Mouse (Mus musculus) MEL (cell line): Measurements from ENCODE around the gene Dcaf4. TPM values are rescaled to one million over a fixed set of nuclear protein-coding genes. Genes with fewer than 3 reads are reported as not detected.

ENCODE experiments used
- DNase-seq: peaks from one replicate; pipeline ENCODE4 v3.0.0; 2011; ENCODE audit warnings: low read depth, low spot score
- H3K27ac ChIP-seq: 2 replicates; pipeline ENCODE4 v1.5.1; 2012; ENCODE audit warnings: low read depth, mild to moderate bottlenecking, control low read depth, low read length, moderate library complexity; ENCODE audit not compliant: control insufficient read depth
- H3K27me3 ChIP-seq, 2 experiments: fragments of 150-350 bp in 1 of 2; sonication (generic) in 1 of 2; 2 replicates each; pipeline ENCODE4 v1.6.1; 2012; ENCODE audit warnings: low read length in 2 of 2, mild to moderate bottlenecking in 2 of 2, improper control_type of control experiment in 1 of 2, moderate library complexity in 1 of 2; ENCODE audit not compliant: insufficient read depth in 2 of 2, control insufficient read depth in 1 of 2
- H3K36me3 ChIP-seq, 2 experiments: 2 replicates each; pipeline ENCODE4 v1.6.1; 2012 to 2014; ENCODE audit warnings: low read length in 2 of 2, improper control_type of control experiment in 1 of 2, inconsistent platforms in 1 of 2, mild to moderate bottlenecking in 1 of 2; ENCODE audit not compliant: insufficient read depth in 2 of 2, control insufficient read depth in 1 of 2
- H3K4me1 ChIP-seq, 2 experiments: fragments of 150-350 bp in 1 of 2; sonication (generic) in 1 of 2; 2 replicates each; pipeline ENCODE4 v1.6.1; 2012; ENCODE audit warnings: low read length in 2 of 2, improper control_type of control experiment in 1 of 2, mild to moderate bottlenecking in 1 of 2; ENCODE audit not compliant: insufficient read depth in 2 of 2, control insufficient read depth in 1 of 2
- H3K4me3 ChIP-seq, 2 experiments: fragments of 150-350 bp in 1 of 2; sonication (generic) in 1 of 2; 2 replicates each; pipeline ENCODE4 v1.5.1; 2012; ENCODE audit warnings: low read depth in 2 of 2, low read length in 2 of 2, mild to moderate bottlenecking in 2 of 2, moderate library complexity in 2 of 2, control low read depth in 1 of 2, improper control_type of control experiment in 1 of 2; ENCODE audit not compliant: control insufficient read depth in 1 of 2, insufficient read depth in 1 of 2
- H3K79me2 ChIP-seq: 2 replicates; pipeline ENCODE4 v1.6.1; 2012; ENCODE audit warnings: mild to moderate bottlenecking, low read length, moderate library complexity; ENCODE audit not compliant: control insufficient read depth, poor library complexity, insufficient read depth
- H3K9ac ChIP-seq: 2 replicates; pipeline ENCODE4 v1.6.1; 2012; ENCODE audit warnings: low read depth, mild to moderate bottlenecking, control low read depth, low read length, moderate library complexity; ENCODE audit not compliant: control insufficient read depth, poor library complexity, severe bottlenecking
- H3K9me3 ChIP-seq: fragments of 150-350 bp; sonication (generic); replicated peaks from 2 replicates; pipeline ENCODE4 v1.6.1; 2012; ENCODE audit warnings: mild to moderate bottlenecking, low read length, improper control_type of control experiment, moderate library complexity; ENCODE audit not compliant: insufficient read depth
- BHLHE40 ChIP-seq: IDR thresholded peaks from 2 replicates; pipeline ENCODE4 v1.6.1; 2012; ENCODE audit warnings: low read depth, mild to moderate bottlenecking, inconsistent platforms, low read length, improper control_type of control experiment, borderline replicate concordance
- CHD1 ChIP-seq: IDR thresholded peaks from 2 replicates; pipeline ENCODE4 v1.6.1; 2012; ENCODE audit warnings: low read depth, mild to moderate bottlenecking, inconsistent platforms, low read length, improper control_type of control experiment
- CHD2 ChIP-seq: IDR thresholded peaks from 2 replicates; pipeline ENCODE4 v1.6.1; 2011; ENCODE audit warnings: low read length, improper control_type of control experiment
- E2F4 ChIP-seq: IDR thresholded peaks from 2 replicates; pipeline ENCODE4 v1.6.1; 2011; ENCODE audit warnings: low read depth, low read length, improper control_type of control experiment, borderline replicate concordance
- ETS1 ChIP-seq: IDR thresholded peaks from 2 replicates; pipeline ENCODE4 v1.6.1; 2012; ENCODE audit warnings: low read depth, mild to moderate bottlenecking, inconsistent platforms, low read length, improper control_type of control experiment, moderate library complexity
- HCFC1 ChIP-seq: IDR thresholded peaks from 2 replicates; pipeline ENCODE4 v1.6.1; 2012; ENCODE audit warnings: low read depth, mild to moderate bottlenecking, inconsistent platforms, low read length, improper control_type of control experiment, moderate library complexity
- KAT2A ChIP-seq: conservative IDR thresholded peaks from 2 replicates; pipeline ENCODE4 v1.6.1; 2012; ENCODE audit warnings: low read depth, low read length, improper control_type of control experiment, inconsistent platforms
- MAZ ChIP-seq: IDR thresholded peaks from 2 replicates; pipeline ENCODE4 v1.6.1; 2012; ENCODE audit warnings: low read depth, mild to moderate bottlenecking, inconsistent platforms, low read length, improper control_type of control experiment
- MXI1 ChIP-seq: IDR thresholded peaks from 2 replicates; pipeline ENCODE4 v1.6.1; 2011; ENCODE audit warnings: mild to moderate bottlenecking, low read depth, low read length, improper control_type of control experiment
- MYB ChIP-seq: IDR thresholded peaks from 2 replicates; pipeline ENCODE4 v1.6.1; 2011; ENCODE audit warnings: mild to moderate bottlenecking, low read depth, low read length, improper control_type of control experiment
- MYC ChIP-seq: IDR thresholded peaks from 2 replicates; pipeline ENCODE4 v1.6.1; 2011; ENCODE audit warnings: low read depth, mild to moderate bottlenecking, low read length, improper control_type of control experiment, moderate library complexity
- NELFE ChIP-seq: IDR thresholded peaks from 2 replicates; pipeline ENCODE4 v1.6.1; 2011; ENCODE audit warnings: low read depth, low read length, improper control_type of control experiment
- NRF1 ChIP-seq: IDR thresholded peaks from 2 replicates; pipeline ENCODE4 v1.6.1; 2014; ENCODE audit warnings: low read depth, mild to moderate bottlenecking, inconsistent platforms, low read length, improper control_type of control experiment, moderate library complexity; ENCODE audit not compliant: poor library complexity, insufficient read depth, severe bottlenecking
- POLR2A ChIP-seq, 2 experiments: IDR thresholded peaks; 2 replicates each; pipeline ENCODE4 v1.6.1; 2011 to 2012; ENCODE audit warnings: low read length in 2 of 2, mild to moderate bottlenecking in 2 of 2, control low read depth in 1 of 2, improper control_type of control experiment in 1 of 2, low read depth in 1 of 2, moderate library complexity in 1 of 2; ENCODE audit not compliant: control insufficient read depth in 1 of 2, insufficient read depth in 1 of 2, poor library complexity in 1 of 2
- RCOR1 ChIP-seq: IDR thresholded peaks from 2 replicates; pipeline ENCODE4 v1.6.1; 2012; ENCODE audit warnings: low read depth, mild to moderate bottlenecking, inconsistent platforms, low read length, improper control_type of control experiment
- SIN3A ChIP-seq: IDR thresholded peaks from 2 replicates; pipeline ENCODE4 v1.6.1; 2012; ENCODE audit warnings: low read length, improper control_type of control experiment, inconsistent platforms
- TBP ChIP-seq: IDR thresholded peaks from 2 replicates; pipeline ENCODE4 v1.8.0; 2011; ENCODE audit warnings: low read depth, low read length, improper control_type of control experiment
- TCF12 ChIP-seq: IDR thresholded peaks from 2 replicates; pipeline ENCODE4 v1.6.1; 2014; ENCODE audit warnings: low read depth, mild to moderate bottlenecking, inconsistent platforms, low read length, improper control_type of control experiment, moderate library complexity
- USF1 ChIP-seq: IDR thresholded peaks from 2 replicates; pipeline ENCODE4 v1.6.1; 2014; ENCODE audit warnings: low read depth, mild to moderate bottlenecking, inconsistent platforms, low read length, improper control_type of control experiment, moderate library complexity
- USF2 ChIP-seq, 2 experiments: IDR thresholded peaks; 2 replicates each; pipeline ENCODE4 v1.6.1; 2011 to 2012; ENCODE audit warnings: improper control_type of control experiment in 2 of 2, low read length in 2 of 2, borderline replicate concordance in 1 of 2, inconsistent platforms in 1 of 2, low read depth in 1 of 2, mild to moderate bottlenecking in 1 of 2; ENCODE audit not compliant: insufficient read depth in 1 of 2
- ZC3H11A ChIP-seq: IDR thresholded peaks from 2 replicates; pipeline ENCODE4 v1.6.1; 2012; ENCODE audit warnings: low read depth, mild to moderate bottlenecking, inconsistent platforms, low read length, improper control_type of control experiment
- ZMIZ1 ChIP-seq: IDR thresholded peaks from 2 replicates; pipeline ENCODE4 v1.6.1; 2012; ENCODE audit warnings: low read depth, mild to moderate bottlenecking, inconsistent platforms, low read length, improper control_type of control experiment, moderate library complexity
- ZNF384 ChIP-seq: IDR thresholded peaks from 2 replicates; pipeline ENCODE4 v1.6.1; 2012; ENCODE audit warnings: low read depth, mild to moderate bottlenecking, inconsistent platforms, low read length, improper control_type of control experiment
- polyA plus RNA-seq, 2 experiments: library from polyadenylated mRNA; stranded (reverse) in 1 of 2; unstranded in 1 of 2; fragments of >175 nt in 1 of 2; fragments of >200 nt in 1 of 2; gene quantifications; 2 replicates each; pipeline versions ENCODE4 v1.2.1 to v1.2.4; 2012; ENCODE audit warnings: low replicate concordance in 2 of 2, low read depth in 1 of 2; ENCODE audit not compliant: insufficient read length in 2 of 2, insufficient read depth in 1 of 2, missing spikeins in 1 of 2
- total RNA-seq: library from RNA; depleted of rRNA; stranded (reverse); fragments of 300-350 nt; gene quantifications from 2 replicates; pipeline ENCODE4 v1.2.3, GENCODE M21; 2012

Dcaf4 gene
- total and polyA plus RNA-seq, 3 experiments, result 25.7 to 35.9 TPM; not detected in 1

DNA sequence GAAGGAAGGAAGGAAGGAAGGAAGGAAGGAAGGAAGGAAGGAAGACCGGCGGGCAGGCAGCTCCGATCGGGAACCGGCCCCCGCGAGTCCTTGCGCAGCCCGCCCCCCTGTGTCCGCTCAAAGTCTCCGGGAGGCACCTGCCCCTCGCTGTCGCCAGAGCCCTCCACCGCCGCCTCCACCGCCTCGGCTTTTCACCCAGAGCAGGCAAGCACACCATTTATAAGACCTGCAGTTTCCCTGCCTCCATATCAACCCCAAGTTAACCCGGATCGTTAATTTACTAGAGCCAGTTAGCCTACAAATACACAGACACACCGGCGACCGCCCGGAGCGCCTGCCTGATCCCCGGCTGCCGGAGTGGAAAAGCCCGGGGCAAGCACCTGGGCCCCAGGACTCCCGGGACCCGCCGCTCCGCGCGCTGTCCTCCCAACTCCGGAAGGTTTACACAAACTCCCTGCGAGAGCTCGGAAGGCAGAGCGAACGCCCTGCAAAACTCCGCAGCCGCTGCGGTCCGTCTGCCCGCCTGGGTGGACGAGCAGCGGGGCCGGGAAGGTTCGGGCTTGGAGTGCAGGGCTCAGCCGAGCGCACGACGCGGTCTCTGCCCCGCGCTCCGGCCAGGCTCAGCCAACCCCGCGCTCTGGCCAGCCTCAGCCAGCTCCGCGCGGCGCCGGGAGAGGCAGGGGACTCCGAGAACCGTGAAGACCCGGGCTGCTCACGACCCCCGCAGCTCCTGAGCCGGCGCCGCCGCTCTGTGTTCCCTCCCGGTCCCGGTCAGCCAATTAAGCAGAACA lies 33.4 kb upstream of the Dcaf4 start (continued):
- no peak for TF ChIP-seq BHLHE40

DNA sequence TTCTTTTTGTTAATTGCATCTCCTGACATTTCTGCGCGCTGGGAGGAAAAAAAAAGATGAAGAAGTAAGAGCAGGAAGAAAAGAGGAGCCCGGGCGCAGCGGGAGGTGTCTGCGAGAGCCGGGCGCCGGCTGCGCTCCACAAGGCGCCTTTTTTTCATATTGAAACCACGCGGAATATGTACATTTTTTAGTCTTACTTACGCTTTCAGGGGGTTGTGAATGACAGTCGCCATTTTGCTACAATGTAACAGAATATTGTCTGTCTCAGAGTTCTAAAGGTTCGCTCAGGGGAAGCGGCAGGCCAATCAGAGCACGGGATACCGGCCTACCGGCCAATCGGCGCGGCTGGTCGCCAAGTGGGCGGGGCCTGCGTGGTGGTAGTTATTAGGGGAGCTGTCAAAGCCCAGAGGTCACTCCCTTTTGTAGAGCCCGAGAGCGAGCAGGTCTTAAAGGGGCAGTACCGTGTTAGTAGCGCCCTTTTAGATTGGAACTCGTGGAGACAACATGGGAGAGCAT lies 32.7 kb upstream of the Dcaf4 start, which contains the start of gene Dpf3:
Gene Dpf3 (minus strand): TSS at position 241 of the 516 bp plus-strand sequence.
- Histone ChIP-seq H3K4me3 (peak within 1 kb of the TSS; percentile 69 to 86), H3K27ac (peak within 1 kb of the TSS; percentile 85), H3K9ac (peak within 1 kb of the TSS; percentile 82), H3K79me2 (no peaks in the 10 kb centered on the region; the same call in 1 of the 2 replicates), H3K27me3 (no peaks in the 10 kb centered on the region), H3K9me3 (no peaks in the 10 kb centered on the region), H3K36me3 (no peaks in the 10 kb centered on the region; a peak in 1 of 4 replicates), H3K4me1 (peaks cover 0 to 14% of the 10 kb centered on the region in 2 experiments; a peak in 1 of 4 replicates)
- DNase-seq, result peak; percentile 99
- TF ChIP-seq RCOR1 (no peak), MXI1 (peak; percentile 60), SIN3A (peak; percentile 71), KAT2A (no peak), ZC3H11A (no peak), MYC (0 out of 2 replicates have a peak, but pooled peaks have one; percentile 30), POLR2A (IDR thresholded peaks at IDR 0.05; ENCODE audit: control insufficient read depth in 1 of 2, insufficient read depth in 1 of 2, low read depth in 1 of 2, low read length in 2 of 2, poor library complexity in 1 of 2) (peak in 1 of 2 experiments; percentile 60; a peak in 2 of 4 replicates), USF2 (IDR thresholded peaks at IDR 0.05; ENCODE audit: borderline replicate concordance in 1 of 2, insufficient read depth in 1 of 2, low read depth in 1 of 2, low read length in 2 of 2) (no peak), TCF12 (0 out of 2 replicates have a peak, but pooled peaks have one; percentile 13), NRF1 (0 out of 2 replicates have a peak, but pooled peaks have one; percentile 39), E2F4 (no peak), TBP (peak; percentile 91), CHD2 (no peak), CHD1 (no peak), USF1 (no peak), HCFC1 (0 out of 2 replicates have a peak, but pooled peaks have one; percentile 46), MAZ (0 out of 2 replicates have a peak, but pooled peaks have one; percentile 30), MYB (no peak), ZNF384 (peak; percentile 57), ZMIZ1 (no peak), NELFE (no peak; the same call in 1 of the 2 replicates), ETS1 (no peak)
